Mouse (Mus musculus) intestine, postnatal 0 days (tissue): ENCODE measurements around the gene Brwd1. TPM values are rescaled to one million over a fixed set of nuclear protein-coding genes. Genes with fewer than 3 reads are reported as not detected.
A peak's percentile ranks its signal among the peaks of the same experiment; 100 is the strongest.

Experiments used
- ATAC-seq: fragments of 200-750 bp; cut with Nextera tagmentation; 2 replicates; pipeline ENCODE4 v1.8.0; 2017; ENCODE audit warnings: mild to moderate bottlenecking, moderate TSS enrichment, moderate library complexity
- H3K27ac ChIP-seq: fragments of 300-500 bp; sonication (generic); 2 replicates; pipeline ENCODE4 v1.5.1; 2014; ENCODE audit warnings: mild to moderate bottlenecking, low read depth, low read length, moderate library complexity
- H3K27me3 ChIP-seq: fragments of 300-500 bp; sonication (generic); replicated peaks from 2 replicates; pipeline ENCODE4 v1.6.1; 2014; ENCODE audit warnings: low read length, mixed read lengths; ENCODE audit not compliant: control insufficient read depth, insufficient read depth
- H3K36me3 ChIP-seq: fragments of 300-500 bp; sonication (generic); 2 replicates; pipeline ENCODE4 v1.6.1; 2014; ENCODE audit warnings: mild to moderate bottlenecking, moderate library complexity; ENCODE audit not compliant: control insufficient read depth, insufficient read depth
- H3K4me1 ChIP-seq: fragments of 300-500 bp; sonication (generic); replicated peaks from 2 replicates; pipeline ENCODE4 v1.6.1; 2014; ENCODE audit warnings: antibody characterized with exemption, low read length, mixed read lengths; ENCODE audit not compliant: control insufficient read depth, insufficient read depth
- H3K4me2 ChIP-seq: fragments of 300-500 bp; sonication (generic); replicated peaks from 2 replicates; pipeline ENCODE4 v1.6.1; 2014; ENCODE audit warnings: low read depth, mild to moderate bottlenecking, moderate library complexity
- H3K4me3 ChIP-seq: fragments of 300-500 bp; sonication (generic); 2 replicates; pipeline ENCODE4 v1.5.1; 2014; ENCODE audit warnings: low read depth, low read length
- H3K9ac ChIP-seq: fragments of 300-500 bp; sonication (generic); 2 replicates; pipeline ENCODE4 v1.6.1; 2014; ENCODE audit warnings: mild to moderate bottlenecking, low read depth, low read length
- H3K9me3 ChIP-seq: fragments of 300-500 bp; sonication (generic); 2 replicates; pipeline ENCODE4 v1.6.1; 2016; ENCODE audit warnings: mixed run types; ENCODE audit not compliant: control insufficient read depth
- CTCF ChIP-seq: sonication (generic); IDR thresholded peaks from 2 replicates; pipeline ENCODE4 v1.5.1; 2016; ENCODE audit warnings: low read depth, mild to moderate bottlenecking, control low read depth, antibody characterized with exemption, moderate library complexity
- WGBS: fragments of 180-500 bp; shearing (Covaris S2); extraction: QIAGEN DNeasy Blood & Tissue Kit; methylation state at CpG from one replicate; pipeline ENCODE4 v1.1.7; 2014; 5-methylcytosine and 5-hydroxymethylcytosine counted together
- polyA plus RNA-seq: library from polyadenylated mRNA; unstranded; fragments of >200 nt; fragmentation: Nextera tagmentation; extraction: Ambion mirVana; gene quantifications from 2 replicates; pipeline ENCODE4 v1.2.1, GENCODE M21; 2015

Gene Brwd1
- polyA plus RNA-seq, 1 experiment from 2014 or later = 19.9 TPM

DNA sequence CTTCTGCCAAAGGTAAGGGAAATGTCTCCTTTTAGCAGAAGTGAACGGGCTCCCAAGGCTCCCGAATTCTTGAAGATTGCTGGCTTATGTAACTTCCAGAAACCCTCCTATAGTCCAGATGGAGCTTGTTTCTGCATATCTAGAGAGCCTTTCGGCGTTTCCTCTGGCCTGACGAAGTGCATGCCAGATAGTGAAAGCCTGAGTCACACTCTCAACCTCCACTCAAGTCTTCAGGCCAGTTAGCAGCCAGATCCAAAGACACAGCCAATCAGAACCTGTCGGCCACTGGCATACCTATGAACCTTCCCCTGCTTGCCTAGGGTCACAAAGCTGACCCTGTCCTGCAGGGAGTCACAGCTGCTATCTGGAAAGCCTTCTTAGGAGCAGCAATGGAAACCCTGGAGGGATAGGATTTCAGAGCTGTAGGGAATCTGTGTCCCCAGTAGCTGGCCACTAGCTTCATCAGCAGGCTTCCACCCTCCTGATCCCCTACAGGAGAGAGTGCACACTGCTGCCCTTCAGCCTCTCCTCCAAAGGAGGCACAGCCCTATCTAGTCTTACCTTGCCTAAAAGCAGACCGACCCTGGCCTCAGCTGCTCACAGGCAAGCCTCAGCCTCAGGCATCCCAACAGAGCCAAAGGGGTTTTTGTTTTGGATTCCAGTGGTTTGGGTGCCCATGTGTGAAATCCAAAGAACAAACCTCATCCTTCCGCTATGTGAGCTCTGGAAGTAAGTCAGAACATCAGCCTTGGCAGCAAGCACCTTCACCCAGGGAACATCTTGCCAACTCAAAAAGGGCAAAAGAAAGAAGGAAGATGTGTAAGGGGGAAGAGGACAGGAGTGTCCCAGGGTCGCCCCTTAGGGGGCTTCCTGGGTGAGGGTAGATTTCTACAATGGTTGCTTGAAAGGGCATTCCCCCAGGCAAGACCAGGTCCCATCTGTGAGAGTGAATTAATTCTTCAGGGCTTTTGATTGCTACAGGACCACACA, 9.5 kb upstream of the Brwd1 start:
- no peaks in the 10 kb centered on the region for H3K36me3 ChIP-seq

DNA sequence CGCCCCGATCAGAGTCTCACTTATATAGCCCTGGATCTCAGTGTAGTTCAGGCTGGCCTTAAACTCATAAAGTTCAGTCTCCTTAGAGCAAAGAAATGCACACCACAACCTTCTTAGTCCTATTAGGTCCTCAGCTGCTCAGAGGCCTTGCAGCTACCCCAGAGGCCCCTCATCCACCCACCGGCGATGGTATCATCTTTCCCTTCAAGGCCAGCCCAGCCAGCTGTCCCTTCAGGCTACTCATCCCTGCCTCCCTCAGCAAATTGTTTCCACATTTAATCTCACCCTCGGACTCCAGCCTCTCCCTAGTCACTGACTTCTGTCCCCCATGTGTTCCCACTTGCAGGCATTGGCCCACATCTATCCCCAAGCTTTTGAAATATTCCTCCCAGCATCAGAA, 5.8 kb upstream of the Brwd1 start:
- ATAC-seq = no peak
- H3K9ac ChIP-seq = no peak overlapping the region
- H3K27ac ChIP-seq = no peak overlapping the region
- no peak overlapping the region for H3K4me2 ChIP-seq
- H3K4me1 ChIP-seq = no peaks in the 10 kb centered on the region
- H3K4me3 ChIP-seq = no peak overlapping the region
- 62% methylated on average over 5 of the region's 5 CpGs for WGBS
- H3K36me3 ChIP-seq = no peaks in the 10 kb centered on the region
- TF ChIP-seq CTCF = no peak
- H3K9me3 ChIP-seq = no peaks in the 10 kb centered on the region
- peaks cover 3% of the 10 kb centered on the region; the same call in 1 of the 2 replicates for H3K27me3 ChIP-seq

More for the DNA sequence above, 9.5 kb upstream of the Brwd1 start:
- 0 out of 2 replicates have a peak, but pooled peaks have one; percentile 13 for TF ChIP-seq CTCF
- Histone ChIP-seq H3K4me2 (no peak overlapping the region), H3K4me3 (no peak overlapping the region), H3K9me3 (no peaks in the 10 kb centered on the region), H3K4me1 (no peaks in the 10 kb centered on the region), H3K9ac (no peak overlapping the region), H3K27ac (no peak overlapping the region), H3K27me3 (peaks cover 3% of the 10 kb centered on the region; the same call in 1 of the 2 replicates)
- WGBS = 60% methylated on average over 9 of the region's 9 CpGs
- ATAC-seq = 0 out of 2 replicates have a peak, but pooled peaks have one; percentile 11

DNA sequence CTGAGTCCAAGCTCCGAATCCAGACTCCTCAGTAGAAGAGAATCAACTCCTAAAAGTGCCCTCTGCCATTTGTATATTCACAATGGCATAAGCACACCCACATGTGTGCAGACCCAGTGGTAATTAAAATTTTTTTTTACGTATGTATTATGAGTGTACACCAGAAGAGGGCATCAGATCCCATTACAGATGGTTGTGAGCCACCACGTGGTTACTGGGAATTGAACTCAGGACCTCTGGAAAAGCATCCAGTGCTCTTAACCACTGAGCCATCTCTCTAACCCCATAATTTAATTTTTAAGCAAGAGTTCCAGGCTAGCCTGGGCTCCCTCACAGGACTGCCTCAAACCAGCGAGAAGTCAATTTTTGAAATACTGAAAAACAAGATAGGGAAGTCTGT, 5.1 kb upstream of the Brwd1 start:
- no peak for ATAC-seq
- Histone ChIP-seq H3K36me3 (no peaks in the 10 kb centered on the region), H3K9me3 (no peaks in the 10 kb centered on the region), H3K4me1 (no peaks in the 10 kb centered on the region), H3K9ac (no peak overlapping the region), H3K27ac (no peak overlapping the region), H3K4me3 (no peak overlapping the region), H3K4me2 (no peak overlapping the region), H3K27me3 (peaks cover 3% of the 10 kb centered on the region; the same call in 1 of the 2 replicates)
- TF ChIP-seq CTCF = peak; percentile 18
- 74% methylated on average over 4 of the region's 4 CpGs for WGBS

DNA sequence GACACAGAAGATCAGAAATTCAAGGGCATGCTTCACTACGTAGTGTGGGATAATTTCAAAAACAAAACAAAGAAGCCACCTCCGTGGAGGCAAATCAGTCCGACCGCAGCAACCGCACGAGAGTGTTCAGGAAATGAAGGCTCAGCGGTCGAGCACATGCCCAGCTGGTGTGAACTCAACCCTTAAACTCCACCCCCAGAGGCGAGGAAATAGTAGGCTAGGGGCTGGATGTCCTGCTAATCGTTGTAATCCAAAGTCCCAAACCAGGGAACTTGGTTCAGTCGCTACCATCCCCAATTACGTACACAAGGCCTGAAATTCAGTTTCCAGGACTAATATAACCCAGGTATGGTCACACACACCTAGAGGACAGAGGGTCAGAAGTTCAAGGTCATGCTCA, 4.7 kb upstream of the Brwd1 start:
- Histone ChIP-seq H3K9ac (no peak overlapping the region), H3K4me1 (no peaks in the 10 kb centered on the region), H3K27ac (no peak overlapping the region), H3K27me3 (peaks cover 3% of the 10 kb centered on the region; the same call in 1 of the 2 replicates), H3K4me2 (no peak overlapping the region), H3K4me3 (no peak overlapping the region), H3K9me3 (no peaks in the 10 kb centered on the region), H3K36me3 (no peaks in the 10 kb centered on the region)
- no peak for TF ChIP-seq CTCF
- no peak for ATAC-seq
- WGBS = 67% methylated on average over 12 of the region's 12 CpGs

DNA sequence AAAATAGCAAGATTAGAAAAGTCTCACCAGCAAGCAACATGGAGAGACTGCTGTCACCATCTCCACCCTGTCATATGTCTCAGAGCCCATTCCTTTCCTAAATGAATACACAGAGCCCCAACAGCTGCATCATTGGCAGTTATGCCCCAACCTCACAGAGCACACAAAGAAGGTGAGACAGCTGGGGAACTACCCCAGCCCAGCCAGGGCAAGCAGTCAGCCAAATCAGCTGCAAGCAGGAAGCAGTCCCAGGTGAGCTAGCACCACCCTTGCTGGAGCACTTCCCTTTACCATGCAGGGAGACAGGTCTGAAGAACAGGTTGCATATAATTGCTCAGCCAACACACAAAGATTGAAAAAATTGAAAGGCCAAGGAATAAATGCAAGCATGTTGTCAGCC, 3.3 kb upstream of the Brwd1 start:
- peaks cover under 1% of the 10 kb centered on the region; the same call in 1 of the 2 replicates for H3K27me3 ChIP-seq
- no peak overlapping the region for H3K4me2 ChIP-seq
- no peak for ATAC-seq
- H3K9me3 ChIP-seq = no peaks in the 10 kb centered on the region
- H3K4me3 ChIP-seq = no peak overlapping the region
- H3K27ac ChIP-seq = no peak overlapping the region
- no peaks in the 10 kb centered on the region for H3K4me1 ChIP-seq
- TF ChIP-seq CTCF = no peak
- 0 out of 2 replicates have a peak, but pooled peaks cover 1% of the 10 kb centered on the region for H3K36me3 ChIP-seq
- no peak overlapping the region for H3K9ac ChIP-seq

DNA sequence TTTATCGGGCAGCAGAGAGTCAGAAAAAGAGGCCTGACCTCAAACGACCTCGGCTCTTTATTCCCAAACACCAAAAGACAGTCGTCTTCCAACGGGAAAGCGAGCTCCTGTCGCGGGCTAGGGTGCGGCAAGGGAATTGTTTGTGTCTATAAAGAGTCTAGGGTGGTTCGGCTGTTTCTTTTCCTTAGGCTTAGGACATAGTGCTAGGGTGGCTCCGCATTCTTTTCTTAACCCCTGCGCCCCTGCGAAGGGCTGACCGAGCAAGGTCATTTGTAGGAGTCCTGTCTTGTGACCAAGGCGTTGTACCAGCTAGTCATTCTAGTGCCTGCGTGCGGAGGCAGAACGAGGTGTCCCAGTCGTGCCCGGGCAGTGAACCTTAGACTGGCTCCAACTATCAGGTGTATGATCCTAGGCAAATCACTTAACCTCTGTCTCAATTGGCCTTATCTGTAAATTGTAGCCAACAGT, 887 bp upstream of the Brwd1 start:
- Histone ChIP-seq H3K9ac (peak overlapping the region; percentile 98), H3K27me3 (no peaks in the 10 kb centered on the region), H3K9me3 (no peaks in the 10 kb centered on the region), H3K36me3 (peaks cover 20% of the 10 kb centered on the region), H3K4me3 (peak overlapping the region; percentile 98), H3K27ac (peak overlapping the region; percentile 99), H3K4me1 (no peaks in the 10 kb centered on the region), H3K4me2 (peak overlapping the region; percentile 83)
- 5% methylated on average over 20 of the region's 20 CpGs for WGBS
- no peak for TF ChIP-seq CTCF
- ATAC-seq = peak; percentile 67
